Mouse (Mus musculus): ENCODE measurements at regions not wholly inside any gene's neighbourhood (a gene's known extent, or its start where the extent isn't known, plus 50 kb on each side); places are given as distances from the start of the nearest gene placed in this dataset.

DNA sequence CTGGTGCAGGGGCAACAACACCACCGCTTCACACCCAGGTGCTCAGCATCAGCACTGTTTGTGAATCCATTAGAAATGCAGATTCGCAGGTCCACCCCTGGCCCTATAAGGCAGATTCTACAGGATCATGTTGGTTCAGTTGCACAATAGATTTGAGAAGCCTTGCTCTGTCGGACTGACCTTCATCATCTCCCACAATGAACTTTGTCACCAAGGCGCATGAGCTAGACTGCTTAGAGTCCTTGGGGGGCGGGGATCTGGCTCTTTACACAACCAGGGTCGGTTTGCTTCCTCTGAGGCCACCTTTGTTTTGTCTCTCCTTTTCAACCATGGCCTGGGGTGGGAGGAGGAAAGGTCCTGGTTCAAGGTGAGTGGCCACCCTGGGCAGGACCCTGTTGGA, 209.7 kb downstream of the Igsf11 start:
- H3K9me3 ChIP-seq (ENCODE audit: control insufficient read depth, low read length), result no peaks in the 10 kb centered on the region
- no peak overlapping the region for H3K27ac ChIP-seq (ENCODE audit: low read depth)
- H3K4me3 ChIP-seq (ENCODE audit: low read depth, low read length), result no peak overlapping the region
- no peaks in the 10 kb centered on the region for H3K27me3 ChIP-seq (replicated peaks; ENCODE audit: control insufficient read depth, insufficient read depth, low read length)
- no peak overlapping the region for H3K4me2 ChIP-seq (ENCODE audit: low read length)
- H3K4me1 ChIP-seq (replicated peaks; ENCODE audit: control insufficient read depth, insufficient read depth, low read length), result no peaks in the 10 kb centered on the region
- H3K9ac ChIP-seq (ENCODE audit: low read length), result no peak overlapping the region
- DNase-seq (ENCODE audit: low spot score), result no peak
- H3K36me3 ChIP-seq (ENCODE audit: control insufficient read depth, insufficient read depth, low read length), result no peaks in the 10 kb centered on the region
- ATAC-seq (replicated peaks; ENCODE audit: low FRiP score, low TSS enrichment, low read depth), result no peak
- 43% methylated on average over 6 of the region's 6 CpGs for WGBS

DNA sequence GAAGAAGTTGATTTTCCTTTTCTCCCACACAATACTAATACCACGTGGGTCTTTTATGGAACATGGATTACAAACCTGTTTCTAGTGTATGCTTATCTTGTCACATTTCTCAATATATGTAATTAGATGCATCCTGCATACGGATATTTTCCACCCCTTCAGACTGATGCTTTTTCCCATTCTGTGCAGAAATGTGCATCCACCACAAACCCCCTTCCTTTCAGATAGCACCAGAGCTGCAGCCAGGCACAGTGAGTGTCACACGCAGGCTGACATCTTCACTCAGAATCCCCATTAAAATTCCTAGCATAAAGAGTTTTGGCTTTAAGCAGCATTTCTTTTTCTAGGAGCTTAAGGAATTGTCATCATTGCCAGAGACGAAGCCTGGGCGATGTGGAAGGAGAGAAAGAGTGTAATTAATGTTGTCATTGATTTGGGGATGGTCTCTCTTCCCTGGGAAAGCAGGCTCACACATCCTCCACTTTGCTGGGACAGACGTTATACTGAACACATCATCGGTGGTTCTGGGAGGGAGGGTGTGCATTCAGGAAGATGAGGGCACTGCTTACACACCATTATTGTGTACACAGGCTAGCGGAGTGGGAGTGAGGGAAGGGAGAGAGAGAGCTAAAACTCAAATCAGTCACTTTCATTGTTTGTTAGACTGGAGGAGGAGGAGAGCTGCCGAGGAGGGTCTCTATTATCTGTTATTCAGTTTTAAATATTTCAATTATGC, 211.1 kb downstream of the Igsf11 start:
- no peak for DNase-seq (ENCODE audit: low spot score)
- Histone ChIP-seq H3K9me3 (ENCODE audit: control insufficient read depth, low read length) (no peaks in the 10 kb centered on the region), H3K36me3 (ENCODE audit: control insufficient read depth, insufficient read depth, low read length) (no peaks in the 10 kb centered on the region), H3K27ac (ENCODE audit: low read depth) (no peak overlapping the region), H3K4me3 (ENCODE audit: low read depth, low read length) (no peak overlapping the region), H3K27me3 (replicated peaks; ENCODE audit: control insufficient read depth, insufficient read depth, low read length) (no peaks in the 10 kb centered on the region), H3K4me2 (ENCODE audit: low read length) (no peak overlapping the region), H3K9ac (ENCODE audit: low read length) (no peak overlapping the region), H3K4me1 (replicated peaks; ENCODE audit: control insufficient read depth, insufficient read depth, low read length) (no peaks in the 10 kb centered on the region)
- no peak for ATAC-seq (replicated peaks; ENCODE audit: low FRiP score, low TSS enrichment, low read depth)
- 58% methylated on average over 9 of the region's 9 CpGs for WGBS

DNA sequence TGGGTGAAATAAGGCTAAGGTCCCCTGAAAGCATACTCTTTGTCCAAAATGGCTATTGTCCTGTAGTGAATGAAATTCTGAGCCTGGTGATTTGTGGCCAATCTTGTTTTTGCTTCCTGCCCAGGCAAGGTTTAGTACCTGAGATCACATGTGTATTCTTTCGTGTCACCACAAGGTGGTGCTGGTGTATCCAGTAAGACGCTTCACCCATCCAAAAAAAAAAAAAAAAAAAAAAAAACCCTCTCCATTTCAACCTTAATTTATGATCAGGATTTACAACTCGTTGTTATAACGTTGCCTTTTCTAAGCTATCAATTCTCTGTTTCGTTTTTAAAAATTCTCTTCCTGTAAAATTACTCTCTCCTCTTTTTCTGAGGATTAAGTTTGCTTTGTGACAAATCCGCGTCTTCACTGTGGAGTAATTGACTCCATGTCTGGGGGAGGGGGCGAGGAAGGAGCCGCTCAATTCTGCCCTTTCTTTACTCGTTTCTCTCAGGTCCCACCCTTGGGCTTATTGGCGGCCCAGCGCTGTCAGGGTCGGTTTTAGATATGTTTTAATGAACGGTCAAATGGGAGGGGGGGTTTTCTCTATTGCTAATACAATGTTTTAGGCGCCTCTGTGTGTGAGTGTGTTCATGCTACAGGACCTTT, 217.0 kb downstream of the Igsf11 start:
- DNase-seq (ENCODE audit: low spot score), result peak; percentile 59
- 32% methylated on average over 15 of the region's 15 CpGs for WGBS

DNA sequence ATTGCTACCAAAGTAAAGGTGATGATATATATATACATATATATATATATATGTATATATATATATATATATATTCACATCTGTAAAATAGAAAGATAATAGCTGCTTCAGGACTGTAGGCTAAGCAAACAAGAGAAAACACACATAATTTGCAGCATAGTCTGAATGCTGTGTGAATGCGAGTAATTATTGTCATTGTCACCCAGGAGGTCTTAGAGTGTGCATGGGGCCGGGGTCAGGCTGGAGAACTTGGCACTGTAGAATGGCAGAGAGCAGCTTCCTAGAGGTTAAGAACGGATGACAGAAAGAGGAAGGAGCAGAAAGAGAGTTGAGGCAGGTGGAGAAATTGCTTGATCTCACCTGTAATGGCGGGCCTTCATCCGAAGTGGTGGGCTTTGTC, 217.6 kb downstream of the Igsf11 start:
- no peaks in the 10 kb centered on the region for H3K4me1 ChIP-seq (replicated peaks; ENCODE audit: control insufficient read depth, insufficient read depth, low read length)
- ATAC-seq (replicated peaks; ENCODE audit: low FRiP score, low TSS enrichment, low read depth) (no peak), DNase-seq (ENCODE audit: low spot score) (no peak)
- no peak overlapping the region for H3K9ac ChIP-seq (ENCODE audit: low read length)
- no peaks in the 10 kb centered on the region for H3K9me3 ChIP-seq (ENCODE audit: control insufficient read depth, low read length)
- no peak overlapping the region for H3K4me3 ChIP-seq (ENCODE audit: low read depth, low read length)
- no peak overlapping the region for H3K27ac ChIP-seq (ENCODE audit: low read depth)
- no peak overlapping the region for H3K4me2 ChIP-seq (ENCODE audit: low read length)
- no peaks in the 10 kb centered on the region for H3K36me3 ChIP-seq (ENCODE audit: control insufficient read depth, insufficient read depth, low read length)
- H3K27me3 ChIP-seq (replicated peaks; ENCODE audit: control insufficient read depth, insufficient read depth, low read length), result no peaks in the 10 kb centered on the region
- WGBS, result 89% methylated on average over 5 of the region's 5 CpGs

More for the DNA sequence above, 217.0 kb downstream of the Igsf11 start:
- Histone ChIP-seq H3K9ac (ENCODE audit: low read length) (no peak overlapping the region), H3K27me3 (replicated peaks; ENCODE audit: control insufficient read depth, insufficient read depth, low read length) (no peaks in the 10 kb centered on the region), H3K4me2 (ENCODE audit: low read length) (peak overlapping the region; percentile 45), H3K4me3 (ENCODE audit: low read depth, low read length) (peak overlapping the region; percentile 26), H3K9me3 (ENCODE audit: control insufficient read depth, low read length) (no peaks in the 10 kb centered on the region), H3K27ac (ENCODE audit: low read depth) (no peak overlapping the region), H3K36me3 (ENCODE audit: control insufficient read depth, insufficient read depth, low read length) (no peaks in the 10 kb centered on the region), H3K4me1 (replicated peaks; ENCODE audit: control insufficient read depth, insufficient read depth, low read length) (no peaks in the 10 kb centered on the region)
- ATAC-seq (replicated peaks; ENCODE audit: low FRiP score, low TSS enrichment, low read depth), result no peak

DNA sequence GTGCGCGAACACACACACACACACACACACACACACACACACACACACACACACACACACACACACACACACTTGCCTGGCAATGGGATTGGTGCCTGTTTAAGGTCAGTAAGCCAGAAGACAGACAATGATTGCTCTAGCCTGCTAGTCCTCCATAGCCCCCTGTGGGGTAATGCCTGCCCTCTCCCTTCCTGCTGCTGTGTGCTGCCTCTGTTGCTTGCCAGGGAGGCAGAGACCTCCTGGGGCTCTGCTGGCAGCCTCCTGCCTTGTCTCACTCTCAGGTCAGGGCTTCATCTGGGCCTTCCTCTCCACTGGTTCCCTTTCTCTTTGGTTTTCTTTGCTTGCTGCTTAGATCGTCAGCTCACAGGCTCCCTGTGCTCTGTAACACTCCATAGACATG, 225.6 kb downstream of the Igsf11 start:
- Histone ChIP-seq H3K4me1 (replicated peaks; ENCODE audit: control insufficient read depth, insufficient read depth, low read length) (no peaks in the 10 kb centered on the region), H3K4me3 (ENCODE audit: low read depth, low read length) (no peak overlapping the region), H3K4me2 (ENCODE audit: low read length) (no peak overlapping the region), H3K9ac (ENCODE audit: low read length) (no peak overlapping the region), H3K9me3 (ENCODE audit: control insufficient read depth, low read length) (no peaks in the 10 kb centered on the region), H3K27ac (ENCODE audit: low read depth) (no peak overlapping the region), H3K36me3 (ENCODE audit: control insufficient read depth, insufficient read depth, low read length) (no peaks in the 10 kb centered on the region), H3K27me3 (replicated peaks; ENCODE audit: control insufficient read depth, insufficient read depth, low read length) (no peaks in the 10 kb centered on the region)
- DNase-seq (ENCODE audit: low spot score), result no peak
- WGBS, result 79% methylated on average over 3 of the region's 3 CpGs
- no peak for ATAC-seq (replicated peaks; ENCODE audit: low FRiP score, low TSS enrichment, low read depth)

DNA sequence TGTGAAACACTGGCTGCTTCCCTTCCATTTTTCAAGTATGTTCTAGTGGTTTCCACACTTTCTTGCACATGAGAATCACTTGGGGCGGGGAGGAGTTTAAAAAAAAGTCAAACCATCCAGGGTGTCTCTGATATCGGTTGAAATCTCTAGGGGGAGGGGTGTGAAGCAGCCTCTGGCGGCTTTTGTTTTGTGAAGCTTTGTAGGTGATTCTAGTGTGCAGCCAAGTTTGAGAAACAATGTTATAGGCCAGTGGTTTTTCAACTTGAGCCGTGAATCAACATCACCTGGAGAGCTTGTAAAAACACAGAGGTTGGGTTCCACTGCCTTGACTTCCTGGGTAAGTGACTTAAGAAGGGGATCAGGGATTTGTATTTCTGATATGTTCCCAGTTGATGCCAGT, 227.3 kb downstream of the Igsf11 start:
- DNase-seq (ENCODE audit: low spot score) (no peak), ATAC-seq (replicated peaks; ENCODE audit: low FRiP score, low TSS enrichment, low read depth) (no peak)
- H3K27ac ChIP-seq (ENCODE audit: low read depth), result no peak overlapping the region
- no peaks in the 10 kb centered on the region for H3K27me3 ChIP-seq (replicated peaks; ENCODE audit: control insufficient read depth, insufficient read depth, low read length)
- no peak overlapping the region for H3K4me2 ChIP-seq (ENCODE audit: low read length)
- H3K36me3 ChIP-seq (ENCODE audit: control insufficient read depth, insufficient read depth, low read length), result no peaks in the 10 kb centered on the region
- H3K9me3 ChIP-seq (ENCODE audit: control insufficient read depth, low read length), result no peaks in the 10 kb centered on the region
- 50% methylated on average over 4 of the region's 4 CpGs for WGBS
- H3K4me1 ChIP-seq (replicated peaks; ENCODE audit: control insufficient read depth, insufficient read depth, low read length), result 0 out of 2 replicates have a peak, but pooled peaks cover 4% of the 10 kb centered on the region
- H3K4me3 ChIP-seq (ENCODE audit: low read depth, low read length), result no peak overlapping the region
- no peak overlapping the region for H3K9ac ChIP-seq (ENCODE audit: low read length)

DNA sequence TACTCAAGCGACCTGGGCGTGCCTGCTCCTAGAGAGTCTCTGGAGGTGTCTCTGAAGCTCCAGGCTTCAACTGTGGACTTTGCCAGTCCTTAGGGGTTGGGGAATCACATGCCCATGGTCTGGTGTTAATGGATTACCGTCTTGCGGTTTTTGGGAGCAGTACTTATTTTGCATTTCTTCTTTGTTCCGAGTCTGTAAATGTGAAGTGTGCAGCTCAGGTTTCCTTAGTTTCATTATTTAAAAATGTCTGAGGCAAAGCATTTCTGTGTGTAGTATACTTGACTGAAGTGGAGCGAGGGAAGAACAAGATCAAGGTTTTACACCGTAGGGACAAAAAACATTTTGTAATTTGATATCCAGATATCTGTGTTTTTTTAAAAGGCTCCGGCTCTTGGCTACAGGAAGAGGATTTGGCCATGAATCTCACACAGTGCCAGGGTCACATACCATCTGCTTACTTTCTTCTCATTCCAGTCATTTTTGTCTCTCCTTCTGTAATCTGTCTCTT, 231.0 kb downstream of the Igsf11 start:
- DNase-seq (ENCODE audit: low spot score), result no peak
- Histone ChIP-seq H3K4me2 (ENCODE audit: low read length) (no peak overlapping the region), H3K27me3 (replicated peaks; ENCODE audit: control insufficient read depth, insufficient read depth, low read length) (no peaks in the 10 kb centered on the region), H3K27ac (ENCODE audit: low read depth) (no peak overlapping the region), H3K4me1 (replicated peaks; ENCODE audit: control insufficient read depth, insufficient read depth, low read length) (0 out of 2 replicates have a peak, but pooled peaks cover 4% of the 10 kb centered on the region), H3K9ac (ENCODE audit: low read length) (no peak overlapping the region), H3K4me3 (ENCODE audit: low read depth, low read length) (no peak overlapping the region), H3K9me3 (ENCODE audit: control insufficient read depth, low read length) (no peaks in the 10 kb centered on the region), H3K36me3 (ENCODE audit: control insufficient read depth, insufficient read depth, low read length) (no peaks in the 10 kb centered on the region)
- no peak for ATAC-seq (replicated peaks; ENCODE audit: low FRiP score, low TSS enrichment, low read depth)
- WGBS, result 57% methylated on average over 8 of the region's 8 CpGs

DNA sequence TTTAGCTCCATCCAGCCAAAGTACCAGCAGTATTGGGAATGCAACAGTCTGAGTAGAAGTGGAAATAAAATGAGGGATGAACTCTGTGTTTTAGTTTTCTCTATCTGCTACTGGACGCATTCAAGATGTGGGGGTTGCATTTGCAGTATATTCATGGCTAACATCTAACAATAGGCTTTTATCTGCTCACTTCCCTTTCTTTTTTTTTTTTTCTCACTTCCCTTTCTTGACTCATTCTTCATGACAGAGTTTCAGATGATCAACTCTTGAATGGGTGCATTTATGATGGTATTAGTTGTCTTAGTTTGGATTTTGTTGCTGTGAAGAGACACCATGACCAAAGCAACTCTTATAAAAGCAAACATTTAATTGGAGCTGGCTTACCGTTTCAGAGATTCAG, 240.0 kb downstream of the Igsf11 start:
- Histone ChIP-seq H3K4me1 (replicated peaks; ENCODE audit: control insufficient read depth, insufficient read depth, low read length) (no peaks in the 10 kb centered on the region), H3K9ac (ENCODE audit: low read length) (no peak overlapping the region), H3K27ac (ENCODE audit: low read depth) (no peak overlapping the region), H3K27me3 (replicated peaks; ENCODE audit: control insufficient read depth, insufficient read depth, low read length) (no peaks in the 10 kb centered on the region), H3K4me3 (ENCODE audit: low read depth, low read length) (no peak overlapping the region), H3K4me2 (ENCODE audit: low read length) (no peak overlapping the region), H3K9me3 (ENCODE audit: control insufficient read depth, low read length) (no peaks in the 10 kb centered on the region), H3K36me3 (ENCODE audit: control insufficient read depth, insufficient read depth, low read length) (no peaks in the 10 kb centered on the region)
- DNase-seq (ENCODE audit: low spot score) (no peak), ATAC-seq (replicated peaks; ENCODE audit: low FRiP score, low TSS enrichment, low read depth) (no peak)
- WGBS, result 80% methylated on average over 2 of the region's 2 CpGs

DNA sequence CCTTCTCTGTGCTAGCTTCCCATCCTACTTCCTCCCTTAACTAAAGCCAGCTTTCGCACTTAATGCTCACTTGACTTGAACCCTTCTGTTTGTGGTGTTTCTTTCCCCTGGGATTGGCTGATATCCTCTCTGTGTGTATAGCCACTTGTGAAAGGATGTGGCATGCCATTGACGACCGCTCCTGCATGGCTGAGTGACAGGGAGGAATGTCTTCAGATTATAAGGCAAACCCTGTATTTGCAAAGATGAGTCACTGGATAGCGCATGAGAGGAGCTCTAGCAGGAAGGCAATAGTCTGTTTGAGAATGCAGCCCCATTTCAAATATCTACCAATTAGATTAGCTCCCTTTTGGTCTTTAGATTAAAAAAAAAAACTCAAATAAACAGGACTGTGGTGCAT, 243.3 kb downstream of the Igsf11 start:
- ATAC-seq (replicated peaks; ENCODE audit: low FRiP score, low TSS enrichment, low read depth), result no peak
- no peak for DNase-seq (ENCODE audit: low spot score)
- H3K9me3 ChIP-seq (ENCODE audit: control insufficient read depth, low read length), result no peaks in the 10 kb centered on the region
- H3K27ac ChIP-seq (ENCODE audit: low read depth), result no peak overlapping the region
- H3K27me3 ChIP-seq (replicated peaks; ENCODE audit: control insufficient read depth, insufficient read depth, low read length), result no peaks in the 10 kb centered on the region
- H3K4me2 ChIP-seq (ENCODE audit: low read length), result no peak overlapping the region
- H3K4me3 ChIP-seq (ENCODE audit: low read depth, low read length), result no peak overlapping the region
- no peaks in the 10 kb centered on the region for H3K36me3 ChIP-seq (ENCODE audit: control insufficient read depth, insufficient read depth, low read length)
- H3K4me1 ChIP-seq (replicated peaks; ENCODE audit: control insufficient read depth, insufficient read depth, low read length), result no peaks in the 10 kb centered on the region
- no peak overlapping the region for H3K9ac ChIP-seq (ENCODE audit: low read length)
- WGBS, result 68% methylated on average over 4 of the region's 4 CpGs

Data from intestine, embryonic 14.5 days (tissue).